ENCODE assay signal across 18 mouse cellular contexts in the genomic region with DNA sequence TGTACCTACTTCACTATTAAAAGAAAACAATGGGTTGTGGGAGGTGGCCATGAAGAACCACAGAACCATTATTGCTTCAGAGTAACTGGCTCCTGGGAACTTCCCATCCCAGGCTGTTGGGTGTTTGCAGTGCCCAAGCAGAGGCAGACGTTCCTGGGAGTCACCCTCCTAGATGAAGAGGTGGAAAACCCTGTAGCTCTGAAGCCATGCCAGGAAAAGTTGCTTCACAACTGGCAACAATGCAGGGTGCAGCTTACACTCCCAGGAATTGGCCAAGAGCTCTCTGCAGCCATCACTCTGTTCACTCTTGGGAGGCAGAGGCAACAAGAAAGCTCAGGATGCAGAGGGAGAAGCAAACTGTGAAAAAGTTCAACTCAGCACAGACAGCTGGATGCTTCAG. TPM values are rescaled to one million over a fixed set of nuclear protein-coding genes. Genes with fewer than 3 reads are reported as not detected.
DNase-seq lines count a peak whose midpoint lies in the region.
"Had no signal": no experiment of that assay in that cellular context is flagged by ENCODE, and none has a peak within 500 bp of the region (broad histone marks: within the 10 kb centered on the region; RNA-seq: fewer than 3 reads in every experiment).

No protein-coding gene starts in this region.

- DNase-seq in NIH3T3 (ENCODE audit: low read depth) (peak; percentile 34), adipocyte (ENCODE audit: low spot score) (peak; percentile 59)
- DNase-seq in fibroblast of lung, adult 2 months (ENCODE audit: low read depth), result peak; percentile 39
- DNase-seq in lung, postnatal 14 days, result peak; percentile 15
- no peak for DNase-seq in thymus, adult 18-20 months
- DNase-seq in frontal cortex, postnatal 25 days (ENCODE audit: low spot score in 2 of 2), result no peak
- no peak for DNase-seq in heart, postnatal 4 days
- DNase-seq: B cell, adult 2 months; cerebellum, adult 8-10 months; cerebellum, postnatal 36 days; gastrocnemius, postnatal 25 days; heart, postnatal 36 days; kidney, adult 8-10 months; kidney, postnatal 10 days; layer of hippocampus, postnatal 36 days; retina, postnatal 1 day; right cerebral cortex, postnatal 25 days; thymus, postnatal 25 days had no signal

RNA-seq across cellular contexts. Expression of gene Endod1, which starts 16.8 kb away (rescaled TPM):
- 10 to 100 TPM; 13.3 to 14.6 TPM for total RNA-seq in heart, postnatal 4 days (2021)

Comparison
In these comparisons a context has a peak if more than half of its experiments do, and no peak if none do; other contexts are left out.
1. DNase-seq: peak in NIH3T3 (single experiment), adipocyte (single experiment), fibroblast of lung, adult 2 months (single experiment) and lung, postnatal 14 days (single experiment); none in thymus, adult 18-20 months (0 of 2), frontal cortex, postnatal 25 days (0 of 2) and heart, postnatal 4 days (single experiment).